Mouse (Mus musculus) cortical plate, adult 2 months (tissue): ENCODE data around the gene Hist1h2bn.

Experiments used
- CTCF ChIP-seq: fragments of 200-500 bp; IDR thresholded peaks from 2 replicates; pipeline ENCODE4 v1.5.1; 2011; ENCODE audit warnings: mild to moderate bottlenecking, control low read depth, low read length; ENCODE audit not compliant: insufficient read depth; ENCODE audit errors: extremely low read depth
- POLR2A ChIP-seq: fragments of 200-500 bp; IDR thresholded peaks from 2 replicates; pipeline ENCODE4 v1.6.1; 2011; ENCODE audit warnings: mild to moderate bottlenecking, low read length, control low read depth; ENCODE audit not compliant: insufficient read depth; ENCODE audit errors: extremely low read depth

DNA sequence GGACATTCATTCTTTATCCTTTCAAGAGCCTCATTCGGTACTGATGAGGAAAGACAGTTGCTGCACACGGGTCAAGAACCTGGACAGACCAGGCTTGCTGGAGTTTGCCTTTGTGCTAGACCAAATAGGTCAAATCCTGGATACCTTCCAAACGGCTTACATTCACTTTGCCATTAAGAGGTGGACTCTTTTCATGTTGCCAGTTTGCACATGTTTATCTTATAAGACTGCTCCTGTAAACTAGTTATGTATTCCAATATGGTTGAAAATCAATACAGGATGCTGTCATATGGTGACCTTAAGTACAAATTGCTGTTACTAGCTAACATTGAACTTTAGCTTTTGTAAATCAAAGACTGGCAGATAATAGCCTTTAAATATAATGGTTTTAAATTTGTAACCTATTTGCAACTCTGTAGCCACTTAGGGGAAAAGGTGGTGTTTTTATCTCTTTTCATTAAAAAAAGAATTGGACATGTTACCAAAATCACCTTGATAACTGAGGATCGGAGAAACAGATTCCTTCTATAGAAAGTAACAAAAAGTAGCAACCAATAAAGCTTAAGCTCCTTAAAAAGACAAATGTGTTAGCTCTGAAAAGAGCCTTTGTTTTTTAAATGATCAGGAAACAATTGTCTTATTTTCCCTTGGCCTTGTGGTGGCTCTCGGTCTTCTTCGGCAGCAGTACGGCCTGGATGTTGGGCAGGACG lies 32.4 kb downstream of the Hist1h2bn start:
- TF ChIP-seq POLR2A (no peak), CTCF (no peak)
